Mouse (Mus musculus): ENCODE measurements at regions not wholly inside any gene's neighbourhood (a gene's known extent, or its start where the extent isn't known, plus 50 kb on each side); places are given as distances from the start of the nearest gene placed in this dataset.

GRCm38 (mm10) chr8:6922467-6922866 is 1738.6 kb downstream of the Efnb2 start:
- Histone ChIP-seq H3K27ac (ENCODE audit: insufficient read depth, low read length) (no peak overlapping the region), H3K4me1 (ENCODE audit: control insufficient read depth, insufficient read depth, low read length) (no peaks in the 10 kb centered on the region), H3K4me3 (ENCODE audit: insufficient read depth, low read length) (no peak overlapping the region)
- TF ChIP-seq POLR2A (IDR thresholded peaks at IDR 0.05; ENCODE audit: low read depth, low read length) (no peak), CTCF (IDR thresholded peaks at IDR 0.05; ENCODE audit: borderline replicate concordance, insufficient read depth, low read length) (no peak)

- Histone ChIP-seq H3K4me3 (ENCODE audit: insufficient read depth, low read length) (no peak overlapping the region), H3K4me1 (ENCODE audit: control insufficient read depth, insufficient read depth, low read length) (no peaks in the 10 kb centered on the region), H3K27ac (ENCODE audit: insufficient read depth, low read length) (no peak overlapping the region)
- TF ChIP-seq POLR2A (IDR thresholded peaks at IDR 0.05; ENCODE audit: low read depth, low read length) (no peak), CTCF (IDR thresholded peaks at IDR 0.05; ENCODE audit: borderline replicate concordance, insufficient read depth, low read length) (no peak)
Measured at GRCm38 (mm10) chr8:6907682-6908081, 1753.4 kb downstream of the Efnb2 start.

- H3K4me1 ChIP-seq (ENCODE audit: control insufficient read depth, insufficient read depth, low read length), result peaks cover 2% of the 10 kb centered on the region; the same call in 1 of the 2 replicates
- no peak for TF ChIP-seq POLR2A (IDR thresholded peaks at IDR 0.05; ENCODE audit: low read depth, low read length)
- TF ChIP-seq CTCF (IDR thresholded peaks at IDR 0.05; ENCODE audit: borderline replicate concordance, insufficient read depth, low read length), result no peak
- H3K27ac ChIP-seq (ENCODE audit: insufficient read depth, low read length), result 0 out of 2 replicates have a peak overlapping the region, but pooled peaks have one; percentile 37
- no peak overlapping the region for H3K4me3 ChIP-seq (ENCODE audit: insufficient read depth, low read length)
Measured at GRCm38 (mm10) chr8:6891456-6891855, 1769.6 kb downstream of the Efnb2 start.

- TF ChIP-seq CTCF (IDR thresholded peaks at IDR 0.05; ENCODE audit: borderline replicate concordance, insufficient read depth, low read length), result no peak
- TF ChIP-seq POLR2A (IDR thresholded peaks at IDR 0.05; ENCODE audit: low read depth, low read length), result no peak
- no peak overlapping the region for H3K4me3 ChIP-seq (ENCODE audit: insufficient read depth, low read length)
- 0 out of 2 replicates have a peak, but pooled peaks cover under 1% of the 10 kb centered on the region for H3K4me1 ChIP-seq (ENCODE audit: control insufficient read depth, insufficient read depth, low read length)
- H3K27ac ChIP-seq (ENCODE audit: insufficient read depth, low read length), result no peak overlapping the region
Measured at GRCm38 (mm10) chr8:6886779-6887402, 1774.2 kb downstream of the Efnb2 start.

- Histone ChIP-seq H3K4me1 (ENCODE audit: control insufficient read depth, insufficient read depth, low read length) (no peaks in the 10 kb centered on the region), H3K4me3 (ENCODE audit: insufficient read depth, low read length) (no peak overlapping the region), H3K27ac (ENCODE audit: insufficient read depth, low read length) (no peak overlapping the region)
- TF ChIP-seq CTCF (IDR thresholded peaks at IDR 0.05; ENCODE audit: borderline replicate concordance, insufficient read depth, low read length), result no peak
- TF ChIP-seq POLR2A (IDR thresholded peaks at IDR 0.05; ENCODE audit: low read depth, low read length), result no peak
Measured at GRCm38 (mm10) chr8:6884828-6885227, 1776.2 kb downstream of the Efnb2 start.

GRCm38 (mm10) chr8:6882626-6883025 is 1777.5 kb upstream of the Slc10a2 start:
- Histone ChIP-seq H3K4me1 (ENCODE audit: control insufficient read depth, insufficient read depth, low read length) (no peaks in the 10 kb centered on the region), H3K27ac (ENCODE audit: insufficient read depth, low read length) (no peak overlapping the region), H3K4me3 (ENCODE audit: insufficient read depth, low read length) (no peak overlapping the region)
- TF ChIP-seq POLR2A (IDR thresholded peaks at IDR 0.05; ENCODE audit: low read depth, low read length) (no peak), CTCF (IDR thresholded peaks at IDR 0.05; ENCODE audit: borderline replicate concordance, insufficient read depth, low read length) (no peak)

Data from embryonic fibroblast, embryonic 13.5 days (primary cell).